Mouse (Mus musculus) testis, adult 2 months (tissue): Measurements from ENCODE around the gene Hectd4.

Experiments
- CTCF ChIP-seq: fragments of 200-500 bp; IDR thresholded peaks from 2 replicates; pipeline ENCODE4 v1.5.1; 2012; ENCODE audit warnings: low read depth, mild to moderate bottlenecking, inconsistent platforms, low read length, moderate library complexity; ENCODE audit not compliant: control insufficient read depth, insufficient read depth, insufficient replicate concordance
- POLR2A ChIP-seq: fragments of 200-500 bp; IDR thresholded peaks from 2 replicates; pipeline ENCODE4 v1.6.1; 2012; ENCODE audit warnings: low read depth, mild to moderate bottlenecking, inconsistent platforms, low read length, moderate library complexity; ENCODE audit not compliant: control insufficient read depth

- no peak for TF ChIP-seq CTCF
- TF ChIP-seq POLR2A, result no peak
Observed at GRCm38 (mm10) chr5:121367255-121367654, 147.2 kb downstream of the Hectd4 start.
